Mouse (Mus musculus): Measurements from ENCODE around the gene Gm12185. TPM values are rescaled to one million over a fixed set of nuclear protein-coding genes. Genes with fewer than 3 reads are reported as not detected.
"Not testable (repeated sequence)": the region's sequence is repeated elsewhere in the genome, so short reads cannot be mapped to it uniquely, and the experiment has no call there.

Gm12185 gene
- polyA plus RNA-seq, 1 experiment, result not detected

DNA sequence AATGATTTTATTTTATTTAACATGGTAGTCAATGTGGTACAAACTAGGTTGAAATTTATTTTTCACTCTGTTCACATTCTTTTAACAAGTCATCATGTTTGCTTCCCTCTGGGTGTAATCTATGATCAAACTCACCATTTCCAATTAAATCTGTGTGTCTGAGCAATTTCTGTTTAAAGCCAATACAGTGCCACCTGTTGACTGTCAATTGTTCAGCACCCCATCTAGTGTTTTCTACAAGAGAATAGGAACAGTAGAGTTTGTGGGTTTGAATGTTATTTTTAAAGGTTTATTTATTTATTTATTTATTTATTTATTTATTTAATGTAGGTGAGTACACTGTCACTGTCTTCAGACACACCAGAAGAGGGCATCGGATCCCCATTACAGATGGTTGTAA lies 115.3 kb downstream of the Gm12185 start:
- Histone ChIP-seq H3K4me3 (ENCODE audit: control insufficient read depth, low read depth, low read length) (no peak overlapping the region), H3K27ac (ENCODE audit: control insufficient read depth, insufficient read depth, low read depth, low read length) (no peak overlapping the region), H3K27me3 (ENCODE audit: control insufficient read depth, insufficient read depth, low read length) (no peaks in the 10 kb centered on the region), H3K36me3 (ENCODE audit: control insufficient read depth, insufficient read depth, low read length) (no peaks in the 10 kb centered on the region), H3K4me1 (ENCODE audit: control insufficient read depth, insufficient read depth, low read length) (peaks cover 6% of the 10 kb centered on the region)
- TF ChIP-seq POLR2A (IDR thresholded peaks at IDR 0.05; ENCODE audit: control insufficient read depth, low read depth, low read length), result no peak
- no peak for TF ChIP-seq CTCF (IDR thresholded peaks at IDR 0.05; ENCODE audit: control insufficient read depth, insufficient read depth, insufficient replicate concordance, low read depth, low read length)

DNA sequence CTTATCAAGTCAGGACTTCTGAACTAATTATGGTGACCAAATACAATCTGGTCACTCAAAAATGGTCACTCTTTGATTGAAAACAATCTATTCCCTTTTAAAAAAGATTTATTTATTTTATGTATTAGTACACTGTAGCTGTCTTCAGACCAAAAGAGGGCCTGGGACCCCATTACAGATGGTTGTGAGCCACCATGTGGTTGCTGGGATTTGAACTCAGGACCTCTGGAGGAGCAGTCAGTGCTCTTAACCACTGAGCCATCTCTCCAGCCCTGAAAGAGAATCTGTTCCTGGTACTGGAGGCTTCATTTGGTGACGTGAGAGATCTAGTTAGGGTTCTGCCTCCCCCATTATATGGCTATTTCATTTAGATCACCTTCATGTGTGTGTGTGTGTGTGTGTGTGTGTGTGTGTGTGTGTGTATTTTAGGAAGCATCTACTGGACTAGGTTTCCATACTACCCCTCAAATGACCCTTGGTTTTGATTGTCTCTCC lies 116.6 kb downstream of the Gm12185 start:
- H3K27me3 ChIP-seq (ENCODE audit: control insufficient read depth, insufficient read depth, low read length); H3K27ac ChIP-seq (ENCODE audit: control insufficient read depth, insufficient read depth, low read depth, low read length); H3K36me3 ChIP-seq (ENCODE audit: control insufficient read depth, insufficient read depth, low read length); H3K4me3 ChIP-seq (ENCODE audit: control insufficient read depth, low read depth, low read length): not testable (repeated sequence)
- H3K4me1 ChIP-seq (ENCODE audit: control insufficient read depth, insufficient read depth, low read length), result peaks cover 13% of the 10 kb centered on the region

DNA sequence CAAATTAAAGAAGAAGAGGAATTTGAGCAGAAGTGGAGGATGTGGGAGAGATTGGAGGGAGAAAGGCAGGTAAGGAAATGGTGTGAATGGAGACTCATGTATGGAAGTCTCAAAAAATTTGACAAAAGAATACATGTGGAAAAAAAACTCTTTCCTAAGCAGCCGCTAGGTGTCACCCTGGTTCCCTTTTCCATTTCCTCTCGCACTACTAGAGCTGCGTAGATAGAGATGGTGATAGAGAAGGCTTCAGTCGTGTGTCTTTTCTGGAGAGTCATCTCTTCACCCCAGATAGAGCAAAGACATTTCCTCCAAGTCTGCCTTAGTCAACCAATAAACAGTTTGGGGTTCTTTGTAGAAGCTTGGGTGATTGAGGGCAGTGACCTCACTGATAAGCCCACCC lies 117.6 kb downstream of the Gm12185 start:
- Histone ChIP-seq H3K27ac (ENCODE audit: control insufficient read depth, insufficient read depth, low read depth, low read length) (no peak overlapping the region), H3K4me1 (ENCODE audit: control insufficient read depth, insufficient read depth, low read length) (peaks cover 13% of the 10 kb centered on the region), H3K27me3 (ENCODE audit: control insufficient read depth, insufficient read depth, low read length) (no peaks in the 10 kb centered on the region), H3K4me3 (ENCODE audit: control insufficient read depth, low read depth, low read length) (0 out of 2 replicates have a peak overlapping the region, but pooled peaks have one; percentile 4), H3K36me3 (ENCODE audit: control insufficient read depth, insufficient read depth, low read length) (no peaks in the 10 kb centered on the region)
- TF ChIP-seq CTCF (IDR thresholded peaks at IDR 0.05; ENCODE audit: control insufficient read depth, insufficient read depth, insufficient replicate concordance, low read depth, low read length) (no peak), POLR2A (IDR thresholded peaks at IDR 0.05; ENCODE audit: control insufficient read depth, low read depth, low read length) (no peak)

DNA sequence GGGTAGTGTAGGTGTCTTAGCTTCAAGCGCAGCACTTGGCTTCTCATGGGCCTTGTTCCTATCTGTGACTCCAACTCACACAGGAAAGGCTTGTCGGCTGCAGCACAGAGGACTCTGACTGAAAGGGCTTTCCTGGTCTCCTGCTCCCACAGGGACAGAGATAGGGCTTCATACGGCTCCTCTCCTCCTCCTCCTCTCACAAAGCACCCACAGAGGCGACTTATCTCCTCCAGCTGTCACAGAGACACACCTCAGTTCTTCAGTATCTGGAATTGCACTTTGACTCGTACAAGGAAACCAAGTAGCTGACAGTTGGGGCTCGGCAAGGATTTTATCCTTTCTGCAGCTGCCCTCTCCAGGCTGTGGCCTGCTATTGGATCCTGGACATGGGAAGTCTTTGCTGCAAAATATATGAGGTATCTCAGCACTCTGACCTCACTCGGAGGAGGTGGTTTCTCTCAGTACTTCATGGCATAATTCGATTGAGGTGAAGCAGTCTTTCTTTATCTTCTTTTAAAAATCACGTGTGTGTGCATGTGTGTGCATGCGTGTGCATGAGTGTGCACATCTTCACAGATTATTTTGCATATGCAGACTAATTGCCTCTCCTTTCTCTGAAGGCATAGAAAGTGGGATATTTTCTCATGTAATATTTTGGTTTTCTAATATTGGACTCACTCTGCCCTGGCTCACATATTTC lies 118.3 kb downstream of the Gm12185 start:
- Histone ChIP-seq H3K4me3 (ENCODE audit: control insufficient read depth, low read depth, low read length) (no peak overlapping the region), H3K27ac (ENCODE audit: control insufficient read depth, insufficient read depth, low read depth, low read length) (no peak overlapping the region), H3K36me3 (ENCODE audit: control insufficient read depth, insufficient read depth, low read length) (no peaks in the 10 kb centered on the region), H3K27me3 (ENCODE audit: control insufficient read depth, insufficient read depth, low read length) (no peaks in the 10 kb centered on the region), H3K4me1 (ENCODE audit: control insufficient read depth, insufficient read depth, low read length) (peaks cover 13% of the 10 kb centered on the region)
- no peak for TF ChIP-seq POLR2A (IDR thresholded peaks at IDR 0.05; ENCODE audit: control insufficient read depth, low read depth, low read length)
- TF ChIP-seq CTCF (IDR thresholded peaks at IDR 0.05; ENCODE audit: control insufficient read depth, insufficient read depth, insufficient replicate concordance, low read depth, low read length), result no peak

DNA sequence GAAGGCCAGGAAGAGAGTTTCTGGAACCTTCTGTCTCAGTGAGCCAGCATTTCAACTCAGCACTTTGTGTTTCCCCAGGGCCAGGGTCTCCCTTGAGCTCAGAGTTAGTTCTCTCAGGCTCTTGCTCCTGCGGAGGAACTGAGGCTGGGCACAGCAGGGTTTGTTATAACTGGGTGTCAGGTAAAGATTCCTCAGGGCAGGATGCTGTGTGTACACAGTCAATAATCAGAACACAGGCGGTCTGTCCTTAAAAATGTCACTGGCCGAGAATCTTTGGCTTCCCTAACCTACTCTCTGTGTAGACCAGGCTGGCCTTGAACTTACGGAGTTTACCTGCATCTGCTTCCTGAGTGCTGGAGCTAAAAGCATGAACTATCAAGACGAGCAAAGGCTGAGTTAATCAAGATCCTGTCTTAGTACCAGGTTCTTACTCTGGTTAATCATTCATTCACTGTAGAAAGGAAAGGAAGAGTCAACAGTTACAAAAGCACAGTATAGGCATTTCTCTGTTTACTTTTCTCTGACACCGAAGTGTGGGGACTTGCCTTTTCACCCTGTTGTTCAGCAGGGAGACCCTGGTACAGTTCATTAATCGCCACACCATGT lies 119.2 kb downstream of the Gm12185 start:
- no peaks in the 10 kb centered on the region for H3K36me3 ChIP-seq (ENCODE audit: control insufficient read depth, insufficient read depth, low read length)
- TF ChIP-seq POLR2A (IDR thresholded peaks at IDR 0.05; ENCODE audit: control insufficient read depth, low read depth, low read length), result no peak
- TF ChIP-seq CTCF (IDR thresholded peaks at IDR 0.05; ENCODE audit: control insufficient read depth, insufficient read depth, insufficient replicate concordance, low read depth, low read length), result no peak
- H3K27ac ChIP-seq (ENCODE audit: control insufficient read depth, insufficient read depth, low read depth, low read length), result peak overlapping the region; percentile 62

DNA sequence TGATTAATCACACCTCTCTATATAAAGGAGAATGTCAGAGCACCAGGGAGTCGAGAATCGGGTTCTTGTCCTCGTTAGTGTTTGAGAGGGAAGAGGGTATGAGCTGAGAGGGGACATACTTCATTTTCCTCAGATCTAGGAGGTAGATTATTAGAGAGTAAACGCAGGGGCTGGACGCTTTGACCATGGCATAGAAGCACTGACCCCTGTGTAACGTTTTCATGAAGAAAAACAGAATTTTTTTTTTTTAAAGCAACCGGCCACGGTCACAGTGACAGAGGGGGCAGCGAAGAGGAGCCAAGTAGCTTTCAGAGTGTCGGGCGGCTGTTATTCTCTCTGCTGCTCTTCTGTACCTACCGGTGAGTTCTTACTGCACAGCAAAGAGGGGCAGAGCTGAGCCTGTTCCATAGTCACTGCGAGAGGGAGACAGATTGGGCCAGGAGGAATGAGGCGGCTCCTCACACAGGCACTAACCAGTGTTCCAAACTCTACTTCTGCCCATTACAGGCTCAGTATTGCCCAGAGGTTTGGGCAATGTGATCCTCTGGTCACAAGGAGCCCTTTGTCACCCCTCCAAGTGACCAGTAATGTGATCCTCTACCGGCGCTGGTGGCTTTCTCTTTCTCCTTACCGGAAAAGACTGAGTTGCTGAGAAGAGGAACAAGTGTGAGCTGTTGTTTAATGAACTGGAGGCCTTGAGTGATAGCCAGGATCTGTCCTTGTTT lies 120.0 kb downstream of the Gm12185 start:
- Histone ChIP-seq H3K27me3 (ENCODE audit: control insufficient read depth, insufficient read depth, low read length) (no peaks in the 10 kb centered on the region), H3K4me1 (ENCODE audit: control insufficient read depth, insufficient read depth, low read length) (peaks cover 13% of the 10 kb centered on the region), H3K4me3 (ENCODE audit: control insufficient read depth, low read depth, low read length) (peak overlapping the region; percentile 71), H3K36me3 (ENCODE audit: control insufficient read depth, insufficient read depth, low read length) (no peaks in the 10 kb centered on the region), H3K27ac (ENCODE audit: control insufficient read depth, insufficient read depth, low read depth, low read length) (peak overlapping the region; percentile 81)
- TF ChIP-seq POLR2A (IDR thresholded peaks at IDR 0.05; ENCODE audit: control insufficient read depth, low read depth, low read length) (no peak), CTCF (IDR thresholded peaks at IDR 0.05; ENCODE audit: control insufficient read depth, insufficient read depth, insufficient replicate concordance, low read depth, low read length) (no peak)

More for the DNA sequence above, 119.2 kb downstream of the Gm12185 start:
- Histone ChIP-seq H3K27me3 (ENCODE audit: control insufficient read depth, insufficient read depth, low read length) (no peaks in the 10 kb centered on the region), H3K4me3 (ENCODE audit: control insufficient read depth, low read depth, low read length) (no peak overlapping the region), H3K4me1 (ENCODE audit: control insufficient read depth, insufficient read depth, low read length) (peaks cover 13% of the 10 kb centered on the region)

DNA sequence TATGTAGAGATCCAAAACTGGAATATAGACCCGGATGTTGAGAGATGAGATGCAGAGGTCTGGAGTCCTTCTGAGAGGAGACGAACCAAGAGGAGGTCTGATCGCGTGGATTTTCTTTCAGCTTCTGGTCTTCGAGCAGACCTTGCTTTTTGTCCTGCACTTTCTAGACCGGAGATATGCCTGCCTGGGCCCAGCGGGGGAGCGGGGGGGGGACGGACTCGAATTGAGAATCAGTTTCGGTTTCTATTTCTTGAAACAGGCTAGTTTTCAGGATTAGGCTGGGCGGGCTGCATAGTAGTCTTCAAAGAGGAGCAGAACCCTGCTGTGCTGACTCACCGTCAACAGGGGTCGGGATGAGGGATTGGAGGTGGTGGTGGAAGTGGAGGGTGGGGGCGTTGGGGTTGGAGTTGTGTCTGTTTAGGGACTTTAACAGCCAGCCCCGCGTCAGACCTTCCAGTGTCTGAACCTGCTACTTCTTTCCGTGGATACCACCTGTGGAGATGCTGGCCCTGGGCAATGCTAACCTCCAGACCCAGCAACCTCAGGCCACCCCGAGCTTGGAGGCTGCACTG lies 120.7 kb downstream of the Gm12185 start, which contains the start of gene Irgm1:
Gene Irgm1 (minus strand): TSS at position 483 of the 572 bp plus-strand sequence.
- Histone ChIP-seq H3K4me3 (ENCODE audit: control insufficient read depth, low read depth, low read length) (peak within 1 kb of the TSS; percentile 71), H3K36me3 (ENCODE audit: control insufficient read depth, insufficient read depth, low read length) (no peaks in the 10 kb centered on the region), H3K27me3 (ENCODE audit: control insufficient read depth, insufficient read depth, low read length) (no peaks in the 10 kb centered on the region), H3K27ac (ENCODE audit: control insufficient read depth, insufficient read depth, low read depth, low read length) (peak within 1 kb of the TSS; percentile 81), H3K4me1 (ENCODE audit: control insufficient read depth, insufficient read depth, low read length) (peaks cover 13% of the 10 kb centered on the region)
- TF ChIP-seq POLR2A (IDR thresholded peaks at IDR 0.05; ENCODE audit: control insufficient read depth, low read depth, low read length), result 0 out of 2 replicates have a peak, but pooled peaks have one; percentile 25
- no peak for TF ChIP-seq CTCF (IDR thresholded peaks at IDR 0.05; ENCODE audit: control insufficient read depth, insufficient read depth, insufficient replicate concordance, low read depth, low read length)

Measured in testis, adult 2 months (tissue).